Mouse (Mus musculus) MEL (cell line): ENCODE measurements around the gene Pafah1b2. TPM values are rescaled to one million over a fixed set of nuclear protein-coding genes. Genes with fewer than 3 reads are reported as not detected.

Experiments
- DNase-seq: peaks from one replicate; pipeline ENCODE4 v3.0.0; 2011; ENCODE audit warnings: low read depth, low spot score
- H3K27ac ChIP-seq: 2 replicates; pipeline ENCODE4 v1.5.1; 2012; ENCODE audit warnings: low read depth, mild to moderate bottlenecking, control low read depth, low read length, moderate library complexity; ENCODE audit not compliant: control insufficient read depth
- H3K27me3 ChIP-seq, 2 experiments: fragments of 150-350 bp in 1 of 2; sonication (generic) in 1 of 2; 2 replicates each; pipeline ENCODE4 v1.6.1; 2012; ENCODE audit warnings: low read length in 2 of 2, mild to moderate bottlenecking in 2 of 2, improper control_type of control experiment in 1 of 2, moderate library complexity in 1 of 2; ENCODE audit not compliant: insufficient read depth in 2 of 2, control insufficient read depth in 1 of 2
- H3K36me3 ChIP-seq, 2 experiments: 2 replicates each; pipeline ENCODE4 v1.6.1; 2012 to 2014; ENCODE audit warnings: low read length in 2 of 2, improper control_type of control experiment in 1 of 2, inconsistent platforms in 1 of 2, mild to moderate bottlenecking in 1 of 2; ENCODE audit not compliant: insufficient read depth in 2 of 2, control insufficient read depth in 1 of 2
- H3K4me1 ChIP-seq, 2 experiments: fragments of 150-350 bp in 1 of 2; sonication (generic) in 1 of 2; 2 replicates each; pipeline ENCODE4 v1.6.1; 2012; ENCODE audit warnings: low read length in 2 of 2, improper control_type of control experiment in 1 of 2, mild to moderate bottlenecking in 1 of 2; ENCODE audit not compliant: insufficient read depth in 2 of 2, control insufficient read depth in 1 of 2
- H3K4me3 ChIP-seq, 2 experiments: fragments of 150-350 bp in 1 of 2; sonication (generic) in 1 of 2; 2 replicates each; pipeline ENCODE4 v1.5.1; 2012; ENCODE audit warnings: low read depth in 2 of 2, low read length in 2 of 2, mild to moderate bottlenecking in 2 of 2, moderate library complexity in 2 of 2, control low read depth in 1 of 2, improper control_type of control experiment in 1 of 2; ENCODE audit not compliant: control insufficient read depth in 1 of 2, insufficient read depth in 1 of 2
- H3K79me2 ChIP-seq: 2 replicates; pipeline ENCODE4 v1.6.1; 2012; ENCODE audit warnings: mild to moderate bottlenecking, low read length, moderate library complexity; ENCODE audit not compliant: control insufficient read depth, poor library complexity, insufficient read depth
- H3K9ac ChIP-seq: 2 replicates; pipeline ENCODE4 v1.6.1; 2012; ENCODE audit warnings: low read depth, mild to moderate bottlenecking, control low read depth, low read length, moderate library complexity; ENCODE audit not compliant: control insufficient read depth, poor library complexity, severe bottlenecking
- H3K9me3 ChIP-seq: fragments of 150-350 bp; sonication (generic); replicated peaks from 2 replicates; pipeline ENCODE4 v1.6.1; 2012; ENCODE audit warnings: mild to moderate bottlenecking, low read length, improper control_type of control experiment, moderate library complexity; ENCODE audit not compliant: insufficient read depth
- BHLHE40 ChIP-seq: IDR thresholded peaks from 2 replicates; pipeline ENCODE4 v1.6.1; 2012; ENCODE audit warnings: low read depth, mild to moderate bottlenecking, inconsistent platforms, low read length, improper control_type of control experiment, borderline replicate concordance
- ELF1 ChIP-seq: IDR thresholded peaks from 2 replicates; pipeline ENCODE4 v1.6.1; 2014; ENCODE audit warnings: low read depth, mild to moderate bottlenecking, inconsistent platforms, low read length, improper control_type of control experiment, moderate library complexity
- EP300 ChIP-seq, 2 experiments: IDR thresholded peaks; 2 replicates each; pipeline ENCODE4 v1.6.1; 2011; ENCODE audit warnings: improper control_type of control experiment in 2 of 2, low read length in 2 of 2, low read depth in 1 of 2, mild to moderate bottlenecking in 1 of 2
- ETS1 ChIP-seq: IDR thresholded peaks from 2 replicates; pipeline ENCODE4 v1.6.1; 2012; ENCODE audit warnings: low read depth, mild to moderate bottlenecking, inconsistent platforms, low read length, improper control_type of control experiment, moderate library complexity
- GABPA ChIP-seq: IDR thresholded peaks from 2 replicates; pipeline ENCODE4 v1.6.1; 2012; ENCODE audit warnings: low read depth, mild to moderate bottlenecking, inconsistent platforms, low read length, improper control_type of control experiment, moderate library complexity
- HCFC1 ChIP-seq: IDR thresholded peaks from 2 replicates; pipeline ENCODE4 v1.6.1; 2012; ENCODE audit warnings: low read depth, mild to moderate bottlenecking, inconsistent platforms, low read length, improper control_type of control experiment, moderate library complexity
- MEF2A ChIP-seq: IDR thresholded peaks from 2 replicates; pipeline ENCODE4 v1.6.1; 2014; ENCODE audit warnings: low read depth, mild to moderate bottlenecking, inconsistent platforms, low read length, improper control_type of control experiment; ENCODE audit not compliant: poor library complexity, insufficient replicate concordance, severe bottlenecking; ENCODE audit errors: extremely low read depth
- MYC ChIP-seq: IDR thresholded peaks from 2 replicates; pipeline ENCODE4 v1.6.1; 2011; ENCODE audit warnings: low read depth, mild to moderate bottlenecking, low read length, improper control_type of control experiment, moderate library complexity
- SIN3A ChIP-seq: IDR thresholded peaks from 2 replicates; pipeline ENCODE4 v1.6.1; 2012; ENCODE audit warnings: low read length, improper control_type of control experiment, inconsistent platforms
- SMC3 ChIP-seq: IDR thresholded peaks from 2 replicates; pipeline ENCODE4 v1.6.1; 2011; ENCODE audit warnings: low read depth, low read length, improper control_type of control experiment
- USF1 ChIP-seq: IDR thresholded peaks from 2 replicates; pipeline ENCODE4 v1.6.1; 2014; ENCODE audit warnings: low read depth, mild to moderate bottlenecking, inconsistent platforms, low read length, improper control_type of control experiment, moderate library complexity
- USF2 ChIP-seq, 2 experiments: IDR thresholded peaks; 2 replicates each; pipeline ENCODE4 v1.6.1; 2011 to 2012; ENCODE audit warnings: improper control_type of control experiment in 2 of 2, low read length in 2 of 2, borderline replicate concordance in 1 of 2, inconsistent platforms in 1 of 2, low read depth in 1 of 2, mild to moderate bottlenecking in 1 of 2; ENCODE audit not compliant: insufficient read depth in 1 of 2
- ZC3H11A ChIP-seq: IDR thresholded peaks from 2 replicates; pipeline ENCODE4 v1.6.1; 2012; ENCODE audit warnings: low read depth, mild to moderate bottlenecking, inconsistent platforms, low read length, improper control_type of control experiment
- ZKSCAN1 ChIP-seq: IDR thresholded peaks from 2 replicates; pipeline ENCODE4 v1.6.1; 2012; ENCODE audit warnings: low read depth, mild to moderate bottlenecking, inconsistent platforms, low read length, improper control_type of control experiment, moderate library complexity
- ZNF384 ChIP-seq: IDR thresholded peaks from 2 replicates; pipeline ENCODE4 v1.6.1; 2012; ENCODE audit warnings: low read depth, mild to moderate bottlenecking, inconsistent platforms, low read length, improper control_type of control experiment
- polyA plus RNA-seq, 2 experiments: library from polyadenylated mRNA; stranded (reverse) in 1 of 2; unstranded in 1 of 2; fragments of >175 nt in 1 of 2; fragments of >200 nt in 1 of 2; gene quantifications; 2 replicates each; pipeline versions ENCODE4 v1.2.1 to v1.2.4; 2012; ENCODE audit warnings: low replicate concordance in 2 of 2, low read depth in 1 of 2; ENCODE audit not compliant: insufficient read length in 2 of 2, insufficient read depth in 1 of 2, missing spikeins in 1 of 2
- total RNA-seq: library from RNA; depleted of rRNA; stranded (reverse); fragments of 300-350 nt; gene quantifications from 2 replicates; pipeline ENCODE4 v1.2.3, GENCODE M21; 2012

Gene Pafah1b2
- total and polyA plus RNA-seq, 3 experiments, result 127 to 178 (median 131) TPM

- Histone ChIP-seq H3K4me3 (no peak overlapping the region), H3K27ac (no peak overlapping the region), H3K9ac (no peak overlapping the region)
Measured at GRCm38 (mm10) chr9:45932571-45933415, 79.7 kb downstream of the Pafah1b2 start.

GRCm38 (mm10) chr9:45931958-45932357 lies 80.5 kb downstream of the Pafah1b2 start:
- TF ChIP-seq SMC3 (no peak), EP300 (IDR thresholded peaks at IDR 0.05; ENCODE audit: low read depth in 1 of 2, low read length in 2 of 2) (no peak), HCFC1 (no peak)
- Histone ChIP-seq H3K9ac (no peak overlapping the region), H3K36me3 (no peaks in the 10 kb centered on the region; a peak in 1 of 4 replicates), H3K4me1 (no peaks in the 10 kb centered on the region), H3K79me2 (no peaks in the 10 kb centered on the region), H3K9me3 (no peaks in the 10 kb centered on the region), H3K27me3 (no peaks in the 10 kb centered on the region), H3K27ac (no peak overlapping the region), H3K4me3 (no peak overlapping the region)
- peak; percentile 24 for DNase-seq

More at GRCm38 (mm10) chr9:45932571-45933415, 79.7 kb downstream of the Pafah1b2 start:
- no peak for DNase-seq
- TF ChIP-seq ZNF384 (no peak), GABPA (no peak), USF2 (IDR thresholded peaks at IDR 0.05; ENCODE audit: borderline replicate concordance in 1 of 2, insufficient read depth in 1 of 2, low read depth in 1 of 2, low read length in 2 of 2) (no peak), BHLHE40 (no peak), ZKSCAN1 (no peak), EP300 (IDR thresholded peaks at IDR 0.05; ENCODE audit: low read depth in 1 of 2, low read length in 2 of 2) (no peak), MEF2A (no peak), ZC3H11A (no peak), MYC (no peak), ELF1 (no peak), USF1 (no peak), ETS1 (no peak), SIN3A (no peak)
- Histone ChIP-seq H3K9me3 (no peaks in the 10 kb centered on the region), H3K79me2 (no peaks in the 10 kb centered on the region), H3K4me1 (no peaks in the 10 kb centered on the region), H3K27me3 (no peaks in the 10 kb centered on the region), H3K36me3 (no peaks in the 10 kb centered on the region)
